Mouse (Mus musculus) spleen, postnatal 0 days (tissue): Measurements from ENCODE around the gene Tigd3. TPM values are rescaled to one million over a fixed set of nuclear protein-coding genes. Genes with fewer than 3 reads are reported as not detected.

Experiments
- polyA plus RNA-seq: library from polyadenylated mRNA; unstranded; fragments of >200 nt; fragmentation: Nextera tagmentation; extraction: Ambion mirVana; gene quantifications from 2 replicates; pipeline ENCODE4 v1.2.1, GENCODE M21; 2015

The Tigd3 gene
- polyA plus RNA-seq, result 4.8 and 5.1 TPM in 2 replicates

DNA sequence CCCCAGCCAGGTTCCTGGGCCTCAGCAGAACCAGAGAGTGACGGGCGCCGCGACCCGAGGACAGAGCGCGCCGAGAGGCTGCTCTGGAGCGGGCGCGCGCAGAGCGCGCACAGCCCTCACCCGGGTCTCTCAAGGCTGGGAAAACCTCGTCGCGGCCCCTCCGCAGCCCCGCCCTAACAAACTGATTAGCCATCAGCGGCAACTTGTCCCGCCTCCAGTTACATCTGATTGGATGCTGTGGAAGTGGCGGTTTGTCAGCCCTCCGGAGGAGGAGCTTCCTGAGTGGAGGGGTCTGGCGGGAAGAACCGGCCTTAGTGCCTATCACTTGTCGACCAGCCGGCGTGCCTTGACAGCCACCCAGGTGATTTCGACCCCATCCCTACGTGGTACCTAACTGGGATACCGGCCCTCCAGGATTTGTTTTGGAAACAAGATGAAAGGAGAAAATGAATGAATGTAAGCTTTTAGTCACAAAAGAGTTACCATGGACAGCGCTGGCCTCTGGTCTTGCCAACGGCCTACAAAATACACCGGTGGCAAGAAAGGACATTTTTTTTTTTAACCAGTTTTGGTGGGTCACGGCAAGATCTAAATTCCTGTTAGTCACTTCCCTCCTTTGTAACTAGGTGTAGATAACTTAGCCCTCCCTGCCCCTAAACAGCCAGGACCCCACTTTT, at the start of gene Tigd3:
Gene Tigd3, minus strand, starts transcription at position 148 of the 677 bp plus-strand sequence.

GRCm38 (mm10) chr19:5924713-5925093, 30.8 kb upstream of the Tigd3 start, which contains the start of gene Cdc42ep2:
Cdc42ep2 (minus strand) TSS chr19:5924816.

DNA sequence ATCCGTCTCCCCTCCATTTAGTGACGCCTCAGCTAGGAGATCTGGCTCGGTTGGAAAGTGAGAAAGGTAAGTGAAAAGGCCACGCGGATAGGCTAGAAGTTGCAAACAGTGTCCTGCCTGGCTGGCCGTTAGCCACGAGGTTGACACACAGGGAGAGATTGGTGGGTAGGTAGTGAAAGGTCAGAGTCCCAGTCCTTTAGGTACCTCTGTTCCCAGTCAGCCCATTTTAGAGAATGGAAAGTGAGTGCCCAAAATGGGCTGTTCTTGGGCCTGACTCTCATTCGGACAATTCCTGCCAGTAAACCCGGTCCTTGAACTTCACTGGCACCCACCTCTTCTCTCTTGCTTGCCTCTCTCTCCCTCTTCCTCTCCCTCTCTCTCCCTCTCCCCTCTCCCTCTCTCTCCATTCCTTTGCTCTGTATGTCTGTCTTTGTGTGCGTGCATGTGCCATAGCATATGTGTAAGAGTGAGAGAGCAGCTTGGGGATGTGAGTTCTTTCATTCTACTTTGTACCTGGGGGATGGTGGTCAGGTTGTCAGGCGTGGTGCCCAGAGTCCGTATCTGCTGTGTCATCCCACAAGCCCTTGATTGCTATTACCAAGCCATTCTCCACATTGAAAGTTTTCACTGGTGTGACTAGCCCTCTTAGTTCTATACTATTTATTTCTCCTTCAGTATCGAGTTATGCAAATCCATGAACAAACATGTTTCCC, 19.2 kb upstream of the Tigd3 start, which contains the start of gene Dpf2:
Gene Dpf2, minus strand, starts transcription at position 4 of the 713 bp plus-strand sequence.

GRCm38 (mm10) chr19:5877618-5878361, 16.2 kb downstream of the Tigd3 start, which contains the start of gene Slc25a45:
Slc25a45 (plus strand) TSS chr19:5877808.

GRCm38 (mm10) chr19:5874969-5875480, 18.9 kb downstream of the Tigd3 start, which contains the start of gene Frmd8:
Frmd8 (minus strand) TSS chr19:5875274.

Other genes with a start within 250 kb of the Tigd3 start
- 37.1 and 42.1 TPM in 2 replicates for gene Sipa1, start 230.4 kb downstream of the Tigd3 start, polyA plus RNA-seq
- 13.1 and 15.0 TPM in 2 replicates for gene Map3k11, start 205.4 kb downstream of the Tigd3 start, polyA plus RNA-seq
- gene Pcnx3, start 205.2 kb downstream of the Tigd3 start, polyA plus RNA-seq, result 10.6 and 13.9 TPM in 2 replicates
- 1.3 and 1.6 TPM in 2 replicates for gene Kcnk7, start 189.8 kb downstream of the Tigd3 start, polyA plus RNA-seq
- 101 and 113 TPM in 2 replicates for gene Ehbp1l1, start 167.8 kb downstream of the Tigd3 start, polyA plus RNA-seq
- 66.1 and 67.9 TPM in 2 replicates for gene Fam89b, start 164.5 kb downstream of the Tigd3 start, polyA plus RNA-seq
- 13.0 and 19.2 TPM in 2 replicates for gene Ltbp3, start 153.2 kb downstream of the Tigd3 start, polyA plus RNA-seq
- 22.7 and 26.7 TPM in 2 replicates for gene Scyl1, start 122.7 kb downstream of the Tigd3 start, polyA plus RNA-seq
- 18.5 and 20.2 TPM in 2 replicates for gene Frmd8, start 18.9 kb downstream of the Tigd3 start, polyA plus RNA-seq
- 8.4 and 14.3 TPM in 2 replicates for gene Slc25a45, start 16.3 kb downstream of the Tigd3 start, polyA plus RNA-seq
- gene Dpf2, start 18.9 kb upstream of the Tigd3 start, polyA plus RNA-seq, result 55.3 and 62.4 TPM in 2 replicates
- 4.2 and 5.4 TPM in 2 replicates for gene Cdc42ep2, start 30.7 kb upstream of the Tigd3 start, polyA plus RNA-seq
- 61.9 and 69.5 TPM in 2 replicates for gene Pola2, start 70.1 kb upstream of the Tigd3 start, polyA plus RNA-seq
- gene Slc22a20, start 92.0 kb upstream of the Tigd3 start, polyA plus RNA-seq, result 0.18 and 0.33 TPM in 2 replicates
- 17.5 and 18.8 TPM in 2 replicates for gene Capn1, start 121.7 kb upstream of the Tigd3 start, polyA plus RNA-seq
- gene Syvn1, start 152.4 kb upstream of the Tigd3 start, polyA plus RNA-seq, result 13.7 and 15.3 TPM in 2 replicates
- gene Mrpl49, start 163.6 kb upstream of the Tigd3 start, polyA plus RNA-seq, result 41.2 and 44.7 TPM in 2 replicates
- 972 and 981 TPM in 2 replicates for gene Fau, start 163.7 kb upstream of the Tigd3 start, polyA plus RNA-seq
- gene Znhit2, start 167.0 kb upstream of the Tigd3 start, polyA plus RNA-seq, result 24.3 and 28.5 TPM in 2 replicates
- 3.8 and 3.9 TPM in 2 replicates for gene Tm7sf2, start 174.2 kb upstream of the Tigd3 start, polyA plus RNA-seq
- 37.6 and 41.3 TPM in 2 replicates for gene Vps51, start 183.1 kb upstream of the Tigd3 start, polyA plus RNA-seq
- gene Tmem262, start 185.9 kb upstream of the Tigd3 start, polyA plus RNA-seq, result not detected in 2 replicates
- 0.28 and 0.61 TPM in 2 replicates for gene Gm28374, start 188.1 kb upstream of the Tigd3 start, polyA plus RNA-seq
- gene Zfpl1, start 190.8 kb upstream of the Tigd3 start, polyA plus RNA-seq, result 30.3 and 32.0 TPM in 2 replicates
- 38.6 and 42.9 TPM in 2 replicates for gene Cdca5, start 190.8 kb upstream of the Tigd3 start, polyA plus RNA-seq
- gene AC131692.1, start 200.3 kb upstream of the Tigd3 start, polyA plus RNA-seq, result 0.21 and 0.32 TPM in 2 replicates
- 0.34 and 0.40 TPM in 2 replicates for gene Naaladl1, start 211.6 kb upstream of the Tigd3 start, polyA plus RNA-seq
- gene Sac3d1, start 224.5 kb upstream of the Tigd3 start, polyA plus RNA-seq, result 29.3 and 29.9 TPM in 2 replicates
- 31.6 and 32.1 TPM in 2 replicates for gene Snx15, start 234.2 kb upstream of the Tigd3 start, polyA plus RNA-seq
- 0.96 and 1.0 TPM in 2 replicates for gene Batf2, start 246.8 kb upstream of the Tigd3 start, polyA plus RNA-seq
- gene Arl2, start 247.4 kb upstream of the Tigd3 start, polyA plus RNA-seq, result 37.1 and 37.2 TPM in 2 replicates